Mouse (Mus musculus) ES-Bruce4 (cell line): ENCODE data around the gene Prkar1b. TPM values are rescaled to one million over a fixed set of nuclear protein-coding genes. Genes with fewer than 3 reads are reported as not detected.

Experiments
- H3K27ac ChIP-seq: 2 replicates; pipeline ENCODE4 v1.5.1; 2012; ENCODE audit warnings: low read length, inconsistent platforms; ENCODE audit not compliant: insufficient read depth
- H3K27me3 ChIP-seq: 2 replicates; pipeline ENCODE4 v1.6.1; 2012; ENCODE audit warnings: mild to moderate bottlenecking, low read length, inconsistent platforms; ENCODE audit not compliant: control insufficient read depth, poor library complexity, insufficient read depth, severe bottlenecking
- H3K36me3 ChIP-seq: 2 replicates; pipeline ENCODE4 v1.6.1; 2012; ENCODE audit warnings: inconsistent platforms, mild to moderate bottlenecking, low read length, moderate library complexity; ENCODE audit not compliant: control insufficient read depth, poor library complexity, insufficient read depth, severe bottlenecking
- H3K4me1 ChIP-seq: one replicate; pipeline ENCODE4 v1.8.1; 2011; ENCODE audit warnings: low read length; ENCODE audit not compliant: control insufficient read depth, insufficient read depth
- H3K4me3 ChIP-seq: 2 replicates; pipeline ENCODE4 v1.5.1; 2011; ENCODE audit warnings: low read depth, mild to moderate bottlenecking, low read length
- H3K9ac ChIP-seq: 2 replicates; pipeline ENCODE4 v1.6.1; 2012; ENCODE audit warnings: low read depth, mild to moderate bottlenecking, inconsistent platforms; ENCODE audit not compliant: poor library complexity, severe bottlenecking
- H3K9me3 ChIP-seq: replicated peaks from 2 replicates; pipeline ENCODE4 v1.6.1; 2012; ENCODE audit warnings: mild to moderate bottlenecking, low read length, inconsistent platforms; ENCODE audit not compliant: control insufficient read depth, poor library complexity, insufficient read depth, severe bottlenecking
- CTCF ChIP-seq: IDR thresholded peaks from one replicate; pipeline ENCODE4 v1.8.1; 2011; ENCODE audit warnings: low read depth, low read length
- EP300 ChIP-seq: IDR thresholded peaks from 2 replicates; pipeline ENCODE4 v1.6.1; 2011; ENCODE audit warnings: low read depth, low read length; ENCODE audit not compliant: insufficient read depth
- POLR2A ChIP-seq: IDR thresholded peaks from one replicate; pipeline ENCODE4 v1.8.1; 2011; ENCODE audit warnings: low read length; ENCODE audit not compliant: insufficient read depth
- polyA plus RNA-seq: library from polyadenylated mRNA; stranded (reverse); fragments of >200 nt; gene quantifications from 2 replicates; pipeline ENCODE4 v1.2.4, GENCODE M21; 2011; ENCODE audit warnings: low read depth; ENCODE audit not compliant: missing spikeins, insufficient read depth, insufficient read length

Gene Prkar1b
- polyA plus RNA-seq, 1 experiment, result 8.2 TPM

DNA sequence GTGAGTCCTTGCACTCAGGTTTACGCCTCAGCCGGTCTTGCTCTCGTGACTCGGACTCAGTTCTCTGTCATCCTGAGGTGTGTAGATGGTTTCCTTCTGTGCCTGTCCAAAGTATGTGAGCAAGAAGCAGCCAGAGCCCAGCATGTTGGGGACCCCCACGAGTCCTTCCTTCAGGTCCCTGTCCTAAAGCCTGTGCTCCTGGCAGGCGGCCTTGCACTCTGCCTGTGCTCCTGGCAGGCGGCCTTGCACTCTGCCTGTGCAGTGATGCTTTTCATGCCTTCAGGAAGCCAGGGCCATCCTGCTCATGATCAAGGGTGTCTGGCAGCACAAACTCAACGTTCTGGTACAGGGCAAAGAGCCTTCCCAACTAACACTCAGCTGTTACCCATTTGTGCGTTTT lies 33.8 kb upstream of the Prkar1b start:
- TF ChIP-seq POLR2A (no peak), CTCF (no peak), EP300 (no peak)
- no peak overlapping the region for H3K27ac ChIP-seq
- no peaks in the 10 kb centered on the region for H3K4me1 ChIP-seq
- peaks cover 9% of the 10 kb centered on the region for H3K36me3 ChIP-seq
- H3K9me3 ChIP-seq, result no peaks in the 10 kb centered on the region
- H3K27me3 ChIP-seq, result no peaks in the 10 kb centered on the region
- H3K4me3 ChIP-seq, result no peak overlapping the region
- no peak overlapping the region for H3K9ac ChIP-seq

- Histone ChIP-seq H3K4me3 (no peak overlapping the region), H3K9me3 (no peaks in the 10 kb centered on the region), H3K4me1 (no peaks in the 10 kb centered on the region), H3K36me3 (peaks cover 9% of the 10 kb centered on the region), H3K27ac (no peak overlapping the region), H3K27me3 (no peaks in the 10 kb centered on the region), H3K9ac (no peak overlapping the region)
- TF ChIP-seq POLR2A (no peak), CTCF (no peak), EP300 (no peak)
These were observed 33.3 kb upstream of the Prkar1b start for GRCm38 (mm10) chr5:139183131-139183530.

DNA sequence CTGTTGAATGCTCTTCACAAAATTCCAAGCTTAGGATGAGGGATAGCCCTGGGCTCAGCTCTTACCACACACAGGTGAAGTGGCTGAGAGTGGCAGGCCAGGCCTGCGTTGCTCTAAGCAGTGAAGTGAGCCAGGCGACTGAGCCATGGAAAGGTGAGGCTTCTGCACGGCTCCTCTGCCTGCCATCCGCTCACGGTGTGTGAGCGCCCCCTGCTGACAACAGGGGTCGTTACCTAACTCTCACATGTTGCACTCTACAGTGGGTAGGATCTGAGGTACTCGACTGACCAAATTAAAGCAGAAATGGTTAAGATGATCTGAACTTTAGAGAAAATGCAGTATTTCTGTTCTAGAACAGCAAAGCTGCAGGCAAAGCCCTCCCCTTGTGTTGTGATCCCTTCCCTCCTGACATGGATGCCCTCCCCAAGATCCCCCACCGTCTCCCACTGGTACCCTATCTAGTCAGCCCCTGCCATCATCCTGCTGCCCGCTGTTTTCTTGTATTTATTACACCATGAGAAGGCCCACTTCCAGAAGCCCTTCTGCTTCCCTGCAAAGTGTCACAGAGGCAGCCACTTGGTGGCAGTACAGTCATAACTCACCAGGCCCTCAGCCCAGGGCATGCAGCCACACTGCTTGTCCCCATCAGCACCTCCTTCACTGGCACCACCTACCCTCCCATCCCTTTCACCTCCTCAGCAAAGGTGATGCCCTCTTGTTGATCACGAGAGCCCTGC lies 29.3 kb upstream of the Prkar1b start:
- no peaks in the 10 kb centered on the region for H3K9me3 ChIP-seq
- H3K9ac ChIP-seq, result no peak overlapping the region
- H3K27ac ChIP-seq, result no peak overlapping the region
- H3K4me1 ChIP-seq, result no peaks in the 10 kb centered on the region
- H3K36me3 ChIP-seq, result peaks cover 10% of the 10 kb centered on the region
- TF ChIP-seq EP300, result 0 out of 2 replicates have a peak, but pooled peaks have one; percentile 15
- no peak for TF ChIP-seq POLR2A
- TF ChIP-seq CTCF, result peak; percentile 98
- no peaks in the 10 kb centered on the region for H3K27me3 ChIP-seq
- H3K4me3 ChIP-seq, result no peak overlapping the region

DNA sequence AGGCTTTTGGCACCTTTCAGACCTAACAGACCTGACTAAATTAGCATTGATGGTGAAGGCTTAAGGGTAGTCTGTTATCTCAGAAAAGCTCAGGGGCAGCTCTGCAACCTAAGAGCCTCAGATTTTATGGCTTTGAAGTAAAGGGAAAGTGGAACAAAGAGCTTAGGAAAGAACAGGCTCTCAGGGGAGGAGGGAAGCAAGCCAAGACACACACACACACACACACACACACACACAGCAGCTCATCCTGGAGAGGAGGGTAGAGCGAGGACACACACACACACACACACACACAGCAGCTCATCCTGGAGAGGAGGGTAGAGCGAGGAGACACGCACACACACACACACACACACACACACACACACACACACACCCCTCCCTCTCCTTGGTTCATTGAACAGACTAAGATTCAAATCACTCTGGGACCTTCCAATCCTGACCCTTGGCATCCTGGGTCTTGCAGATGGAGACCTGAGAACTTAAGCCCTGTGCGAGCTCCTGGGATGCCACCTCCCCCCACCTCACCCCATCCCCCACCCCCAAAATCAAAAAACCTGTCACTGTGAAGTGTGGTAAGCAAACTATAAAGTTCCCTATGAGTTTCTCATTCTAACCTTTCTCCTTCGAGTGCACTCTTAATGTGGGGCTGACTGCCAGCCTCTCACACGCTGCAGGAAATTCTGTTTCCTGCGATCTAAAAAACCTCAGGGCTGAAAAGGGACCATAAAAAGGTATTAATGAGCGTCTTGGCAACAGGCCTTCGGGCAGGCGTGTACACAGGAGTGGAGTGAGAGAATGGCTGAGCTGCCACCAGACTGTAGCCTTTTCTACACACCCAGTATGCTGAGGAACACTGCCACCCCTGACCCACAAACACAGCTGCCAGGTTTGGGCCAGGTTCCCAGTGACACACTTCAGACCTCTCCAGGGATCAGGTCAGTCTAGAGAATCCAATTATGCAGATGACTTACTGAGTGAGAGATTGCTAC lies 25.1 kb upstream of the Prkar1b start:
- H3K9me3 ChIP-seq, result no peaks in the 10 kb centered on the region
- H3K36me3 ChIP-seq, result peaks cover 15% of the 10 kb centered on the region
- H3K9ac ChIP-seq, result no peak overlapping the region
- TF ChIP-seq CTCF (no peak), EP300 (no peak), POLR2A (no peak)
- H3K27me3 ChIP-seq, result no peaks in the 10 kb centered on the region
- H3K4me3 ChIP-seq, result no peak overlapping the region
- no peaks in the 10 kb centered on the region for H3K4me1 ChIP-seq
- no peak overlapping the region for H3K27ac ChIP-seq

DNA sequence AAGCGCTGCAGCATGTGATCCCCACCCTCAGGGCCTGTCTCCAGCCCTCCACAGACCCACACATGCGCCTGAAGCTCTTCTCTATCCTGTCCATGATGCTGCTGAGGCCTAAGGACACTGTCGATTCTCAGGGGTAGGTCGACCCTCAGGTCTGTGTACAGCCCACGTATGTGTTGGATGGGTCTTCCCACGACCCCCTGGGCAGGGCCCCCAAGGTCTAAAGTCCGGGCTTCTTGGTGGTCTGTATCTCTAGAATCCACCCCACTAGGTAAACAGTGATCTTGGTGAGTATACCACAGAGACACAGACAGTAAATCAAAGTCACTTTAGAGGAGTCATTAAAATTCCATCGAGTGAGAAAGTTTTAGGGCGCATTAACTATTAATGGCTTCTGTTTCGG lies 24.3 kb upstream of the Prkar1b start:
- Histone ChIP-seq H3K27me3 (no peaks in the 10 kb centered on the region), H3K4me3 (no peak overlapping the region), H3K27ac (no peak overlapping the region), H3K4me1 (no peaks in the 10 kb centered on the region), H3K9me3 (no peaks in the 10 kb centered on the region), H3K9ac (no peak overlapping the region), H3K36me3 (peaks cover 15% of the 10 kb centered on the region)
- TF ChIP-seq POLR2A (no peak), CTCF (no peak), EP300 (no peak)
